Mouse (Mus musculus) erythroblast, embryonic 14.5 days (primary cell): ENCODE measurements around the gene E130308A19Rik.

Source experiments
- GATA1 ChIP-seq: IDR thresholded peaks from 2 replicates; pipeline ENCODE4 v1.6.1; 2012; ENCODE audit warnings: low read length, inconsistent platforms, mixed read lengths
- TAL1 ChIP-seq: IDR thresholded peaks from 3 replicates; pipeline ENCODE4 v1.6.1; 2012; ENCODE audit warnings: low read length, inconsistent platforms, mixed read lengths

DNA sequence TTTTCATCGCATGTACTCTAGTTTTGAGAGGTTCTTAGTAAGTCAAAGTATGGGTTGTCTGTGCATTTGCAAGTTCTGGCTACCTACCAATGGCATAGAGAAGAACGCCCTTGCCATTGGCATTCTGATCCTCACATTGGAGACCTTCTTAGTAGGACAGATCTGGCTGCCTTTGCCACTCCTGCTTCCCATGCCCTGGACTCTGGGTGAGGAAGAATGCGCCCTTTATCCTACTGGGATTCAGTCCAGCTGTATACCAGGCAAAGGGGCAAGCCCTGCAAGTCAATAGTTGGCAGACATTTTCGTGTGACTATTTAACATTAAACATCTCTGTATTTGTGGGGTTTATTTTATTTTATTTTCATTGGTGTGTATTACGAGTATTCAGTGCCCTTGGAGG, 40.9 kb upstream of the E130308A19Rik start:
- no peak for TF ChIP-seq GATA1
- no peak for TF ChIP-seq TAL1
